10 mouse cellular contexts compared by ENCODE assay signal in the genomic region with DNA sequence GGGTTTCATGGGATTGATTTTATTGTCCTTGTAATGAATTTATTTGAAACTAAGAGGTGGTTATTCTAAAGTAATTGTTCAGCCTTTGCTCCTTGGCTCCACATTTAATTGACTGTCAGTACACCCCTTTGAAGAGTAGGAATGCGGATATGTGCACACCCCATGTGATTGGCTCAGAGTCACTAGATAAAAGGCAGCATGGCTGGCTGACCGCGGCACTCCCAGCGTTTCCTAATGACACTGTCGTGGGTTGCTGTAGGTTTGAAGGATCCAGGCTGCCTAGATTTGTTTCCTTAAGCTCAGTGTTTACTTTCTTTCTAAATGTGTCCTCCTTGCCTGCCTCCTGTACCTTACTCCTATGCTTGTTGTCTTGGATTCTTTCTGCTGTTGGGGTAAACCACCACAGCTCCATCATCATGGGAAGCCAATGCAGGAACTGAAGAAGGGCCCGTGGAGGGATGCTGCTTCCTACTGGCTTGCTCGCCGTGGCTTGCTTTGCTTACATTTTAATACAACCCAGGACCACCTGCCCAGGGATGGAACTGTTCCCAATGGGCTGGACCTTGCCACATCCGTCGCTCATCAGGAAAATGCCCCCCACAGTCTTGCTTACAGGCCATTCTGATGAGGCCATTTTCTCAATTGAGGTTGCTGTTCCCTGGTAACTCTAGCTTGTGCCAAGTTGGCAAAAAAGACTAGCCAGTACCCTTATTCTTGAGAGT.
DNase-seq lines count a peak whose midpoint lies in the region; ATAC-seq lines count a peak whose summit lies in the region.
"Had no signal": no experiment of that assay in that cellular context is flagged by ENCODE, and none has a peak within 500 bp of the region (broad histone marks: within the 10 kb centered on the region; RNA-seq: fewer than 3 reads in every experiment).

No protein-coding gene starts in this region.

- DNase-seq in kidney, adult 11 months: no peak
- no peak for DNase-seq in frontal cortex, postnatal 14 days (ENCODE audit: low spot score in 2 of 2)
- no peak for DNase-seq in layer of hippocampus, postnatal 10 days (ENCODE audit: low spot score in 2 of 2)
- DNase-seq in cerebellum, postnatal 4 days (ENCODE audit: low spot score in 2 of 2): no peak
- DNase-seq: gastrocnemius, postnatal 36 days had no signal

- H3K4me1 ChIP-seq in kidney, embryonic 15.5 days: peaks cover 28% of the 10 kb centered on the region
- H3K4me1 ChIP-seq in forebrain, embryonic 12.5 days: peaks cover 32% of the 10 kb centered on the region
- H3K4me1 ChIP-seq in intestine, embryonic 15.5 days (replicated peaks): no peaks in the 10 kb centered on the region
- H3K4me1 ChIP-seq in midbrain, embryonic 15.5 days: peaks cover 12% of the 10 kb centered on the region; the same call in 1 of the 2 replicates

- WGBS in kidney, embryonic 15.5 days: 56% methylated on average over 10 of the region's 10 CpGs
- 52% methylated on average over 10 of the region's 10 CpGs for WGBS in forebrain, embryonic 12.5 days
- WGBS in intestine, embryonic 15.5 days: 83% methylated on average over 10 of the region's 10 CpGs
- WGBS in midbrain, embryonic 15.5 days: 56% methylated on average over 10 of the region's 10 CpGs

- H3K27me3 ChIP-seq in kidney, embryonic 15.5 days: no peaks in the 10 kb centered on the region
- no peaks in the 10 kb centered on the region for H3K27me3 ChIP-seq in forebrain, embryonic 12.5 days
- no peaks in the 10 kb centered on the region for H3K27me3 ChIP-seq in intestine, embryonic 15.5 days (replicated peaks)
- no peaks in the 10 kb centered on the region for H3K27me3 ChIP-seq in midbrain, embryonic 15.5 days (replicated peaks)
- H3K27me3 ChIP-seq: limb, embryonic 12.5 days had no signal

- peak; percentile 81 for ATAC-seq in kidney, embryonic 15.5 days (replicated peaks; ENCODE audit: low FRiP score)
- peak; percentile 53; the same call in 1 of the 2 replicates for ATAC-seq in forebrain, embryonic 12.5 days (ENCODE audit: low FRiP score)
- peak; percentile 65; the same call in 1 of the 2 replicates for ATAC-seq in intestine, embryonic 15.5 days
- peak; percentile 37 for ATAC-seq in midbrain, embryonic 15.5 days (replicated peaks)

- no peaks in the 10 kb centered on the region for H3K36me3 ChIP-seq in kidney, embryonic 15.5 days
- H3K36me3 ChIP-seq in forebrain, embryonic 12.5 days (replicated peaks): no peaks in the 10 kb centered on the region
- H3K36me3 ChIP-seq in intestine, embryonic 15.5 days: no peaks in the 10 kb centered on the region
- H3K36me3 ChIP-seq in midbrain, embryonic 15.5 days (replicated peaks): no peaks in the 10 kb centered on the region
- H3K36me3 ChIP-seq: limb, embryonic 12.5 days had no signal

- H3K27ac ChIP-seq in kidney, embryonic 15.5 days: peak overlapping the region; percentile 81
- peak overlapping the region; percentile 54 for H3K27ac ChIP-seq in forebrain, embryonic 12.5 days
- peak overlapping the region; percentile 20; the same call in 1 of the 2 replicates for H3K27ac ChIP-seq in intestine, embryonic 15.5 days
- H3K27ac ChIP-seq in midbrain, embryonic 15.5 days: peak overlapping the region; percentile 62; the same call in 1 of the 2 replicates
- H3K27ac ChIP-seq: limb, embryonic 12.5 days had no signal

- no peak overlapping the region for H3K4me3 ChIP-seq in kidney, embryonic 15.5 days (replicated peaks)
- H3K4me3 ChIP-seq in forebrain, embryonic 12.5 days (replicated peaks): no peak overlapping the region
- H3K4me3 ChIP-seq in intestine, embryonic 15.5 days (replicated peaks): no peak overlapping the region
- H3K4me3 ChIP-seq in midbrain, embryonic 15.5 days: no peak overlapping the region
- H3K4me3 ChIP-seq: limb, embryonic 12.5 days had no signal

- H3K9me3 ChIP-seq in kidney, embryonic 15.5 days (replicated peaks): no peaks in the 10 kb centered on the region
- no peaks in the 10 kb centered on the region for H3K9me3 ChIP-seq in forebrain, embryonic 12.5 days
- H3K9me3 ChIP-seq in intestine, embryonic 15.5 days: no peaks in the 10 kb centered on the region
- H3K9me3 ChIP-seq in midbrain, embryonic 15.5 days: no peaks in the 10 kb centered on the region

- H3K9ac ChIP-seq in kidney, embryonic 15.5 days: no peak overlapping the region
- no peak overlapping the region for H3K9ac ChIP-seq in forebrain, embryonic 12.5 days
- H3K9ac ChIP-seq in intestine, embryonic 15.5 days: no peak overlapping the region
- H3K9ac ChIP-seq in midbrain, embryonic 15.5 days: no peak overlapping the region
- H3K9ac ChIP-seq: limb, embryonic 12.5 days had no signal

- peak overlapping the region; percentile 28; the same call in 1 of the 2 replicates for H3K4me2 ChIP-seq in kidney, embryonic 15.5 days
- no peak overlapping the region for H3K4me2 ChIP-seq in forebrain, embryonic 12.5 days
- no peak overlapping the region for H3K4me2 ChIP-seq in intestine, embryonic 15.5 days (replicated peaks)
- H3K4me2 ChIP-seq in midbrain, embryonic 15.5 days: no peak overlapping the region
- H3K4me2 ChIP-seq: limb, embryonic 12.5 days had no signal

Comparison
In these comparisons a context has a peak if more than half of its experiments do, and no peak if none do; other contexts are left out.
1. H3K27ac ChIP-seq: peak in every context shown above with its lines; median percentile 81 in kidney, embryonic 15.5 days; 62 in midbrain, embryonic 15.5 days; 54 in forebrain, embryonic 12.5 days; 20 in intestine, embryonic 15.5 days.